Mouse (Mus musculus) erythroblast, embryonic 14.5 days (primary cell): ENCODE data around the gene Vmn1r188.

ENCODE experiments used
- GATA1 ChIP-seq: IDR thresholded peaks from 2 replicates; pipeline ENCODE4 v1.6.1; 2012; ENCODE audit warnings: low read length, inconsistent platforms, mixed read lengths
- TAL1 ChIP-seq: IDR thresholded peaks from 3 replicates; pipeline ENCODE4 v1.6.1; 2012; ENCODE audit warnings: low read length, inconsistent platforms, mixed read lengths

DNA sequence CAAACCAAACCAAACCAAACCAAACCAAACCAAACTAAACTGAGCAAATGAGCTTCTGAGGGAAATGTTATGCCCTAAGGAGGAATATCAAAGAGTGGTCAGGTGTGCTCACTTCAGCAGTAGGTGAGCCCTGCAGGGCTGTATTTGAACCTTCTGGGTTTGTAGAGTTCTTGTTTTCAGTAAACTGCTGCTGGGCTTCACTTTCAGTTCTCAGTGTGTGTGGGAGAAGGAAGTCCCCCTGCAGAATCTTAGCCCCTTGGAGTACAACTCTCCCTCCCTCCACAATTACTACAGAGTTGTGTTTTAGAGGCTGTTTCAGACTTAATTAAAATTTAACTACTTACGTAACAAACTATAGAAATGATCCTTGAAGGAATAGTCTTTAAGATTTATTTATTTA, 30.5 kb upstream of the Vmn1r188 start:
- TF ChIP-seq TAL1 = no peak
- no peak for TF ChIP-seq GATA1
